Mouse (Mus musculus) spleen, adult 12 weeks (tissue): Measurements from ENCODE around the gene Ndufs1.
"Not testable (repeated sequence)": the region's sequence is repeated elsewhere in the genome, so short reads cannot be mapped to it uniquely, and the experiment has no call there.

Source experiments
- DNase-seq: peaks from one replicate; pipeline ENCODE4 v3.0.0; 2022; ENCODE audit warnings: low spot score

Gene Ndufs1

GRCm38 (mm10) chr1:63182636-63183270, 6.1 kb upstream of the Ndufs1 start:
- no peak for DNase-seq

- DNase-seq: no peak
These were observed 5.6 kb upstream of the Ndufs1 start for GRCm38 (mm10) chr1:63182212-63182611.

GRCm38 (mm10) chr1:63181480-63181879, 4.8 kb upstream of the Ndufs1 start:
- DNase-seq: no peak

GRCm38 (mm10) chr1:63181019-63181418, 4.4 kb upstream of the Ndufs1 start:
- DNase-seq: peak; percentile 79

- not testable (repeated sequence) for DNase-seq
These were observed 3.9 kb upstream of the Ndufs1 start for GRCm38 (mm10) chr1:63180575-63180974.

GRCm38 (mm10) chr1:63180122-63180521, 3.5 kb upstream of the Ndufs1 start:
- no peak for DNase-seq

GRCm38 (mm10) chr1:63178308-63178707, 1.7 kb upstream of the Ndufs1 start:
- DNase-seq: no peak

- DNase-seq: no peak
These were observed 402 bp downstream of the Ndufs1 start for GRCm38 (mm10) chr1:63176259-63176603.

GRCm38 (mm10) chr1:63175853-63176252, 780 bp downstream of the Ndufs1 start:
- peak; percentile 22 for DNase-seq

- DNase-seq: no peak
These were observed 8.0 kb downstream of the Ndufs1 start for GRCm38 (mm10) chr1:63168638-63169037.

GRCm38 (mm10) chr1:63140231-63140630, 36.4 kb downstream of the Ndufs1 start:
- no peak for DNase-seq

GRCm38 (mm10) chr1:63138586-63138985, 38.0 kb downstream of the Ndufs1 start:
- DNase-seq: not testable (repeated sequence)

- DNase-seq: no peak
These were observed 38.7 kb downstream of the Ndufs1 start for GRCm38 (mm10) chr1:63137971-63138370.

GRCm38 (mm10) chr1:63134530-63134929, 42.1 kb downstream of the Ndufs1 start:
- no peak for DNase-seq

GRCm38 (mm10) chr1:63131766-63132165, 44.9 kb downstream of the Ndufs1 start:
- no peak for DNase-seq

GRCm38 (mm10) chr1:63130883-63131282, 45.8 kb downstream of the Ndufs1 start:
- DNase-seq: no peak

GRCm38 (mm10) chr1:63129857-63130690, 46.6 kb downstream of the Ndufs1 start:
- peak; percentile 45 for DNase-seq

- DNase-seq: no peak
These were observed 47.4 kb downstream of the Ndufs1 start for GRCm38 (mm10) chr1:63129273-63129672.

- no peak for DNase-seq
These were observed 50.4 kb downstream of the Ndufs1 start for GRCm38 (mm10) chr1:63126206-63126605.

GRCm38 (mm10) chr1:63123823-63124450, 52.7 kb downstream of the Ndufs1 start:
- DNase-seq: no peak

GRCm38 (mm10) chr1:63122005-63122404, 54.6 kb downstream of the Ndufs1 start:
- no peak for DNase-seq

- DNase-seq: no peak
These were observed 56.3 kb downstream of the Ndufs1 start for GRCm38 (mm10) chr1:63120382-63120781.

GRCm38 (mm10) chr1:63119675-63120074, 57.0 kb downstream of the Ndufs1 start:
- no peak for DNase-seq
